Mouse (Mus musculus): ENCODE data around the gene Olfr1500.

DNA sequence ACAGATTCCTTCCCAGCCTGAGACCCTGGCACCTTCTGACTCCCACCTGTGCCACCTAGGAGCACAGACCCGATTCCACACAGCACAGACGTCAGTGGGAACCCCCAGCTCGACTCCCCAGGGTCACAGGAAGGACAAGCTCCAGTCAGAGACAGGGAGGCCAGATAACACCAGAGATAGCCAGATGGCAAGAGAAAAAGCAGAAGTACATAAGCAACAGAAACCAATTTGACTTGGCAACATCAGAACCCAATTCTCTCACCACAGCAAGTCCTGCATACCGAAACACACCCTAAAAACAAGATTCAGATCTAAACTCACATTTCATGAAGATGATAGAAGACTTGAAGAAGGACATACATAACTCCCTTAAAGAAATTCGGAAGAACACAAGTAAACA lies 9.4 kb downstream of the Olfr1500 start:
- TF ChIP-seq MAZ (IDR thresholded peaks at IDR 0.05; ENCODE audit: low read depth, low read length) (no peak), CTCF (conservative IDR thresholded peaks at IDR 0.05 in 1 of 2, IDR thresholded peaks at IDR 0.05 in 1 of 2; ENCODE audit: low read depth in 2 of 2, low read length in 2 of 2) (no peak), ZKSCAN1 (IDR thresholded peaks at IDR 0.05; ENCODE audit: borderline replicate concordance, low read depth, low read length) (no peak), E2F4 (IDR thresholded peaks at IDR 0.05; ENCODE audit: insufficient replicate concordance, low read depth, low read length) (no peak), ZMIZ1 (IDR thresholded peaks at IDR 0.05; ENCODE audit: low read depth, low read length) (no peak), MXI1 (IDR thresholded peaks at IDR 0.05; ENCODE audit: low read depth, low read length) (no peak), TCF12 (IDR thresholded peaks at IDR 0.05; ENCODE audit: low read depth, low read length) (no peak), SMC3 (IDR thresholded peaks at IDR 0.05; ENCODE audit: low read depth, low read length) (no peak), CHD2 (IDR thresholded peaks at IDR 0.05; ENCODE audit: low read length) (no peak), RCOR1 (conservative IDR thresholded peaks at IDR 0.05; ENCODE audit: low read depth, low read length) (no peak), POLR2A (IDR thresholded peaks at IDR 0.05; ENCODE audit: low read depth, low read length) (no peak), ZC3H11A (IDR thresholded peaks at IDR 0.05; ENCODE audit: low read depth, low read length) (no peak), EP300 (IDR thresholded peaks at IDR 0.05; ENCODE audit: low read length) (no peak)

Data from CH12.LX (cell line).